Mouse (Mus musculus): ENCODE data around the gene Vmn1r86.
A peak's percentile ranks its signal among the peaks of the same experiment; 100 is the strongest.

DNA sequence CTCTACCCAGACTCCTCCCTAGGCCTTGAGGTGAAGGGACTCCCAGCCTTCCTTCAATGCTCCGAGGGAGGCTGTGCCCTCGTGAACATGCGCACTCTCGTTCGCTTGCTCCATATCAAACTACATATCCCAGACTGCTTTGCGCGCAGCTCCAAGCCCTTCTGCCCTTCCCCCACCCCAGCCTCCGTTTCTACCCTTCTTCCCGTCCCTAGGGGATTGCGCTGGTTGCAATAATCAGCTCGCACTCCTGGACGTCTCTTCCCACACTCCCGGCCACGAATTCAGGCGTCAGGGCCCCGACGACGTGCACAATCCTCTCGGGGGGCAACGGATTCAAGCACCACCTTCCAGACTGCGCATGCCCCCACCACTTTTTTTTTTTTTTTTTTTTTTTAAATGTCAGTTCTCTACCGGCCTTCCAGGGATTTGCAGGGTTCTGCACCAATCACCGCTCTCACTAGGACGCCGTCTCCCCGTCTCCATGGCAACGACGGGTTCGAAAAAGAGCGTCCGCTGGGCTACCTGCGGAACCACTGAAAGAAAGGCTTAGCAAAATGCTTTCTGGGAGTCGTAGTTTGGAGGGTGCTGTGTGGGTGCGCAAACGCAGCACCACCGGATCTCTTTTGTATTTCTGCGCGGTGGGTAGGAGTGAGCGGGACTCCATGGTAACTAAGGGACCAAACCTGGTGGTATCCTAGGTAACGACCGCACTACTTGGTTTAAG is 65.3 kb downstream of the Vmn1r86 start, which contains the start of gene Mzf1:
- TF ChIP-seq CTCF (IDR thresholded peaks at IDR 0.05; ENCODE audit: control insufficient read depth, insufficient read depth, low read length) (no peak), POLR2A (IDR thresholded peaks at IDR 0.05; ENCODE audit: borderline replicate concordance, control insufficient read depth, low read depth, low read length) (0 out of 2 replicates have a peak, but pooled peaks have one; percentile 16)

All from bone marrow, adult 2 months (tissue).